Mouse (Mus musculus): ENCODE data around the gene Cox5a. TPM values are rescaled to one million over a fixed set of nuclear protein-coding genes. Genes with fewer than 3 reads are reported as not detected.

Cox5a gene
- total and polyA plus RNA-seq, 3 experiments, result 179 to 255 (median 229) TPM

GRCm38 (mm10) chr9:57560263-57560662, 39.2 kb downstream of the Cox5a start:
- Histone ChIP-seq H3K4me3 (replicated peaks in 1 of 3; ENCODE audit: low read depth in 2 of 3, low read length in 2 of 3, poor library complexity in 1 of 3) (peak overlapping the region; percentile 65 to 96 (median 72)), H3K79me2 (replicated peaks; ENCODE audit: control insufficient read depth, extremely low read depth, insufficient read depth, poor library complexity, severe bottlenecking) (peaks cover 40% of the 10 kb centered on the region), H3K27me3 (replicated peaks) (no peaks in the 10 kb centered on the region), H3K9ac (ENCODE audit: insufficient read depth, low read depth) (peak overlapping the region; percentile 35; the same call in 1 of the 2 replicates), H3K27ac (ENCODE audit: insufficient read depth, low read depth) (no peak overlapping the region), H3K4me1 (ENCODE audit: control insufficient read depth in 1 of 2, insufficient read depth in 2 of 2) (peaks cover 15 to 69% of the 10 kb centered on the region in 2 experiments), H3K4me2 (ENCODE audit: insufficient read depth, low read depth, poor library complexity, severe bottlenecking) (peak overlapping the region; percentile 97), H3K36me3 (replicated peaks in 1 of 2; ENCODE audit: control insufficient read depth in 1 of 2, insufficient read depth in 1 of 2, low read length in 1 of 2) (peaks cover 0 to 3% of the 10 kb centered on the region in 2 experiments), H3K9me3 (replicated peaks; ENCODE audit: low read length) (no peaks in the 10 kb centered on the region)
- in situ Hi-C loops (cut with MboI; ENCODE audit: low pct_ligation_motif_present, low pct_unique_long_range_greater_than_20kb, low sequenced_read_pairs), result no loop called here
- dilution Hi-C loops (cut with MboI; ENCODE audit: extremely low pct_ligation_motif_present, extremely low pct_unique_long_range_greater_than_20kb, low sequenced_read_pairs), result no loop called here
- TF ChIP-seq IRF4 (IDR thresholded peaks at IDR 0.05; ENCODE audit: low read depth, low read length) (no peak), JUN (IDR thresholded peaks at IDR 0.05; ENCODE audit: insufficient read depth, low read depth, low read length) (no peak), USF1 (IDR thresholded peaks at IDR 0.05; ENCODE audit: low read depth, low read length) (no peak)
- no peak for DNase-seq (ENCODE audit: extremely low read depth)

- peaks cover 20 to 75% of the 10 kb centered on the region in 2 experiments for H3K4me1 ChIP-seq (ENCODE audit: control insufficient read depth in 1 of 2, insufficient read depth in 2 of 2)
- dilution Hi-C loops (cut with MboI; ENCODE audit: extremely low pct_ligation_motif_present, extremely low pct_unique_long_range_greater_than_20kb, low sequenced_read_pairs), result no loop called here
- peak; percentile 88 for TF ChIP-seq POLR2A (IDR thresholded peaks at IDR 0.05; ENCODE audit: low read depth, low read length)
- TF ChIP-seq CHD1 (IDR thresholded peaks at IDR 0.05; ENCODE audit: low read depth, low read length), result 0 out of 2 replicates have a peak, but pooled peaks have one; percentile 15
- TF ChIP-seq CHD2 (IDR thresholded peaks at IDR 0.05; ENCODE audit: low read length), result peak; percentile 74
- TF ChIP-seq MAZ (IDR thresholded peaks at IDR 0.05; ENCODE audit: low read depth, low read length), result 0 out of 2 replicates have a peak, but pooled peaks have one; percentile 23
- no peak for TF ChIP-seq ZKSCAN1 (IDR thresholded peaks at IDR 0.05; ENCODE audit: borderline replicate concordance, low read depth, low read length)
- TF ChIP-seq USF1 (IDR thresholded peaks at IDR 0.05; ENCODE audit: low read depth, low read length), result no peak
- TF ChIP-seq IRF4 (IDR thresholded peaks at IDR 0.05; ENCODE audit: low read depth, low read length), result peak; percentile 22; the same call in 1 of the 2 replicates
- no peak for TF ChIP-seq SMC3 (IDR thresholded peaks at IDR 0.05; ENCODE audit: low read depth, low read length)
- no peak for TF ChIP-seq PAX5 (IDR thresholded peaks at IDR 0.05; ENCODE audit: low read length)
- TF ChIP-seq MEF2A (IDR thresholded peaks at IDR 0.05; ENCODE audit: borderline replicate concordance, low read depth, low read length), result no peak; the same call in 1 of the 2 replicates
- no peak for TF ChIP-seq UBTF (IDR thresholded peaks at IDR 0.05; ENCODE audit: low read depth, low read length)
- TF ChIP-seq NRF1 (IDR thresholded peaks at IDR 0.05; ENCODE audit: low read depth, low read length), result peak; percentile 92
- TF ChIP-seq CTCF (conservative IDR thresholded peaks at IDR 0.05 in 1 of 2, IDR thresholded peaks at IDR 0.05 in 1 of 2; ENCODE audit: low read depth in 2 of 2, low read length in 2 of 2), result 0 out of 4 replicates have a peak, but pooled peaks of 1 of the 2 experiments have one; percentile 0
- no peak for TF ChIP-seq MAFK (IDR thresholded peaks at IDR 0.05; ENCODE audit: insufficient replicate concordance, low read length)
- TF ChIP-seq JUN (IDR thresholded peaks at IDR 0.05; ENCODE audit: insufficient read depth, low read depth, low read length), result no peak
- TF ChIP-seq ETS1 (conservative IDR thresholded peaks at IDR 0.05; ENCODE audit: low read depth, low read length), result no peak
- peak; percentile 99 for TF ChIP-seq ELF1 (IDR thresholded peaks at IDR 0.05; ENCODE audit: low read depth, low read length)
- peak; percentile 73 for TF ChIP-seq TCF12 (IDR thresholded peaks at IDR 0.05; ENCODE audit: low read depth, low read length)
- no peak for TF ChIP-seq ZC3H11A (IDR thresholded peaks at IDR 0.05; ENCODE audit: low read depth, low read length)
- no peak for TF ChIP-seq RAD21 (IDR thresholded peaks at IDR 0.05; ENCODE audit: low read depth, low read length)
- TF ChIP-seq BHLHE40 (IDR thresholded peaks at IDR 0.05; ENCODE audit: low read depth, low read length), result no peak
- TF ChIP-seq NELFE (IDR thresholded peaks at IDR 0.05; ENCODE audit: low read depth, low read length), result peak; percentile 95
- TF ChIP-seq MXI1 (IDR thresholded peaks at IDR 0.05; ENCODE audit: low read depth, low read length), result peak; percentile 26; the same call in 1 of the 2 replicates
- no peak for TF ChIP-seq ZNF384 (IDR thresholded peaks at IDR 0.05; ENCODE audit: low read depth, low read length)
- TF ChIP-seq MYC (IDR thresholded peaks at IDR 0.05; ENCODE audit: low read depth, low read length), result no peak
- no peak; the same call in none of the 2 replicates for TF ChIP-seq EP300 (IDR thresholded peaks at IDR 0.05; ENCODE audit: low read length)
- peak; percentile 83 for TF ChIP-seq ZMIZ1 (IDR thresholded peaks at IDR 0.05; ENCODE audit: low read depth, low read length)
- TF ChIP-seq E2F4 (IDR thresholded peaks at IDR 0.05; ENCODE audit: insufficient replicate concordance, low read depth, low read length), result no peak
- TF ChIP-seq TBP (conservative IDR thresholded peaks at IDR 0.05; ENCODE audit: low read depth, low read length), result peak; percentile 68; the same call in 1 of the 2 replicates
- peak; percentile 94 for TF ChIP-seq SIN3A (IDR thresholded peaks at IDR 0.05; ENCODE audit: low read length)
These were observed 40.0 kb downstream of the Cox5a start, which contains the start of gene Scamp2 for GRCm38 (mm10) chr9:57560861-57561710. Gene Scamp2, plus strand, starts transcription at chr9:57560943.

More at GRCm38 (mm10) chr9:57560861-57561710, 40.0 kb downstream of the Cox5a start, which contains the start of gene Scamp2:
- Histone ChIP-seq H3K79me2 (replicated peaks; ENCODE audit: control insufficient read depth, extremely low read depth, insufficient read depth, poor library complexity, severe bottlenecking) (peaks cover 48% of the 10 kb centered on the region), H3K4me2 (ENCODE audit: insufficient read depth, low read depth, poor library complexity, severe bottlenecking) (peak within 1 kb of the TSS; percentile 97), H3K27ac (ENCODE audit: insufficient read depth, low read depth) (peak within 1 kb of the TSS; percentile 54), H3K9me3 (replicated peaks; ENCODE audit: low read length) (no peaks in the 10 kb centered on the region), H3K9ac (ENCODE audit: insufficient read depth, low read depth) (peak within 1 kb of the TSS; percentile 42), H3K4me3 (replicated peaks in 1 of 3; ENCODE audit: low read depth in 2 of 3, low read length in 2 of 3, poor library complexity in 1 of 3) (peak within 1 kb of the TSS; percentile 65 to 96 (median 72)), H3K27me3 (replicated peaks) (no peaks in the 10 kb centered on the region), H3K36me3 (replicated peaks in 1 of 2; ENCODE audit: control insufficient read depth in 1 of 2, insufficient read depth in 1 of 2, low read length in 1 of 2) (peaks cover 2 to 10% of the 10 kb centered on the region in 2 experiments)
- in situ Hi-C loops (cut with MboI; ENCODE audit: low pct_ligation_motif_present, low pct_unique_long_range_greater_than_20kb, low sequenced_read_pairs), result no loop called here
- peak; percentile 94 for DNase-seq (ENCODE audit: extremely low read depth)
